Mouse (Mus musculus): ENCODE results near the gene Gaa.
A peak's percentile ranks its signal among the peaks of the same experiment; 100 is the strongest.
"Not testable (repeated sequence)": the region's sequence is repeated elsewhere in the genome, so short reads cannot be mapped to it uniquely, and the experiment has no call there.

Gene Gaa

GRCm38 (mm10) chr11:119267768-119268556 is at the start of gene Gaa:
Gaa (plus strand) TSS chr11:119267887.
- peak; percentile 97 for DNase-seq

DNA sequence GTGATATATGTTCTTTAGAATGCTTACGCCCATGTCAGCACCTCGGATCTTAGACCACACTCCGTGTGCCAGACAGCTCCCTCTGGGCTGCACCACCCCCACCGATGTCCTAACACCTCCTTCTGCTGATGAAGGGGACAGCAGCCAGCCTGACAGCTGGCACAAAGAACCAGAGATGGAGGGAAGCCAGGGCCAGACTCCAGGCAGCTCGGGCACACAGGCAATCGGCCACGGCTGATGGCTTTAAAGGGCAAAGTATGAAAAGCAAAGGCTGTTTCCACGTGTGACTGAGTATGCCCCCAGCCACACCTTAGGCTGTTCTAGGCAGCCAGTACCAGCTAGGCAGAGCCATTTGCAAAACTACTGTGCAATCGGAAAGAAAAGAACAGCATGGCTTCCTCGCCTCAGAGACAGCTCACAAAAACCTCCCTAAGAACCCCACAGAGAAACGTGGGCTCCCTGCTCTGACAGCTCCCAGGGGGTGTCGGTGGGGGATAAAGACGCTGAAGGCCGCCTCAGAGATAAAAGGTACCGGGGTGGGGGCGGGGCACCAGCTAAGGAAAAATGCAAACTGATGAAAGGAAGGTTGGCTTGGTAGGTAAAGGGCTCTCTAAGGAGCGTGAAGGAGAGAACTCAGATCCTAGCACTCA is 47.7 kb upstream of the Gaa start:
- DNase-seq = peak; percentile 92

GRCm38 (mm10) chr11:119221812-119222510 is 45.7 kb upstream of the Gaa start:
- no peak for DNase-seq

- DNase-seq = no peak
Observed at GRCm38 (mm10) chr11:119223124-119223890, 44.4 kb upstream of the Gaa start.

DNA sequence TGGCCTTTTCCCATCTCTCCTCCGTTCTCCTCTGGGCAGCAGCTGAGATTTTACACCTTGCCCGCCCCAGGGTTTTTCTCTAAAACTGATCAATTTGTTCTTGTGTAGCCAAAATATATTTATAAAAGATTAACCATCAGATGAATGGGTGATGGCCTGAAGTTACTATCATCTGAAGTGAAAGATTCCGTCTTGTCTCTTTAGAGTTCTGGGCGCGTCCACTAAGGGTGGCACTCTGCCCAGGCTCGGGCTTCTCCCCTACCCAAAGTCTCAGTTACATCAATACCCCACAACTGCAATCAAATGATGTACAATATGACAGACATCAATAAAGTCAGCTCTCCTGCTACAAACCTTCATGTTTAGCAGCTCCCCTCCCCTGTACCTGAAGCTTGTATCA is 42.8 kb upstream of the Gaa start:
- DNase-seq = no peak

GRCm38 (mm10) chr11:119225634-119226033 is 42.1 kb upstream of the Gaa start:
- DNase-seq = no peak

GRCm38 (mm10) chr11:119227591-119227990 is 40.1 kb upstream of the Gaa start:
- DNase-seq = no peak

DNA sequence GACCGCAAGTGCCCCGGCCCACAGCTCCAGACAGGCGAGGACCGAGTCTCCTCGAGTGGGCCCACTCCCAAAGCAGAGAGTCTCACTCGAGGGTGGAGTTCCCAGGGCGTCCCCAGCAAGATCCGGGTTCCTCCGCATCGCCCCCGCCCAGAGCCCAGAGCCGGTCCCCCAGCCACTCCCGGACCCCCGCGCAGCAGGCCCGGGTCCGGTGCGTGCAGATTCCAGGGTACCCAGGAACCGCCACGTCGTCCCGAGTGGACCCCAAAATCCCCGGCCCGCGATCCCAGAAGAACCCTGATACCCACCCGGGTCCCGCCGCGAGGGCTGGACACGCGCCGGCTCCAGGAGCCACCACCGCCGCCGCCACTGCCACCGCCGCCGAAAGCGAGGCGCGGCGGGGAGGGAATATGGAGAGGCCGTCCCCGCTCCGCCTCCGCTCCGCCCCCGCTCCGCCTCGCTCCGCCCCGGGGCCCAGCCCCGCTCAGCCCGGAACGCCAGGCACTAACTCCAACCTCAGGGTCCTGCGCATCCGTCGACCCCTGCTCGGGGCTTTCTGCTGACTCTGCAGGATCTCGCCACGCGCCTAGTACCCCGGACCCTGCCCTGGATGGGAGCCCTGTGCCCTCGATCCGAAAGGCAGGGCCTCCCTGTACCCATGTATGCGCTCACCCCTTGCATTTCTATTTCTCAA is 39.5 kb upstream of the Gaa start, which contains the start of the genes Tbc1d16 and Ccdc40:
Tbc1d16 (minus strand) TSS at position 409 of the 691 bp plus-strand sequence.
Ccdc40 (plus strand) TSS at position 482 of the 691 bp plus-strand sequence.
- DNase-seq = peak; percentile 64

DNA sequence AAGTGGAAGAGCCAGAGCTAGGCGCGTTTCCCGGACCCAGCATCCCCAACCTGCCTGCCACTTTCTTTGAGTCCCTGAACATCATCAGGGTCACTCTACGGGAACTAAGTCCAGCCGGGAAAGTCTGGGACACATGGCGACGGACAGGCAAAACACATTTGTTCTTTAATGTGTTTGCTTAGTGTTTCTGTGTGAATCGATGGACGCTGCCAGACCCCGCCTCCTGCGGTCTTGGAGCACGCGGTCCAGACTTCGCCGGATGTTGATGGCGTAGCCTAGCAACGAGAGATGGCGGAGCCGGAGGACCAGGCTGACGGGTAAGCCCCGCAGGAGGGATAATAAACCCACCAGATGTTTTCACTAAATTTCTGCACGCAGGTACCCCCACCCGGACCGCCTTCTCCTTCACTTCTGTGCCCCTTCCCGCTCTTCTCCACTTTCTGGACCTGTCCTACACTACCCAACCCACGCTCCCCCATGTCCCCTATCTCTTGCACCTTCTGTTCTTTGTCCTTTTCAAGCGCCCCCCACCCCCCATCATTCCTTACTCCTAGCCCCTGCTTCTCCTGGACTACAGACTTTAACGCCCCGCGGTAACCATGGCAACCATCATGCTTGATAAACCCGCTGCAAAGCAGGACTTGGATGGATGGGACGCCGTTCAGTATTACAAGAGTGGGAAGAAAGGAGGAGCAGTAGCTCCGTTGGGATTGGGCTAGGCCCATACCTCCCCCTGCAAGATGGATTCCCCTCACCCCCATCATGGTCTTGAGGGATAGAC is 38.7 kb upstream of the Gaa start:
- no peak for DNase-seq

DNA sequence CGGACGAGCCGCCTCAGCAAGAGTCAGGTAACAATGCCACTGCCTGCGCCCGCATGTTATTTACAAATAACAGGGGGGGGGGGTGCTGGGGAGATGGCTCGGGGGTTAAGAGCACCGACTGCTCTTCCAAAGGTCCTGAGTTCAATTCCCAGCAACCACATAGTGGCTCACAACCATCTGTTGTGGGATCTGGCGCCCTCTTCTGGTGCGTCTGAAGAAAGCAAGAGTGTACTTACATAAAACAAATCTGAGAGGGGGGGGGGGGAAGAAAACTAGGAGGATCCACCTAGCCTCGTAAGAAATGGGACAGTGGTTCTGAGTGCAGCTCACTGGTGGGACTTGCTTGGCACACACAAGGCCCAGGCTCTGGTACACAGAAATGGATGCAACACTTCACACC is 32.9 kb upstream of the Gaa start:
- no peak for DNase-seq

DNA sequence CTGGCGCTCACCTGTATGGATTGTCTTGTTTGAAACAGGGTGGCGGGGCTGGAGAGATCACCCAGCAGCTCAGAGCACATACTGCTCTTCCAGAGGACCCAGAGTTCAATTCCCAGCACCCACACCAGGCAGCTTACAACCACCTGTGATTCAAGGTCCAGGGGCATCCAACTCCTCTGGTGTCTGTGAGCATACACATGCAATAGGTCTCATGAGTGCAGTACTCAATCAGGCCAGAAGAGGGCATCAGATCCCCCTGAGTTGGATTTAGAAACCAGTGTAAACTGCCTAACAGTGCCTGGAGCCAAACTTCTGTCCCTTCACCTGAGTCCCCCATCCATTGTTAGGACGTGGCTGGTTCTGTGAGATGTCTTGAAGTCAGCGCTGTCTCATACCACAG is 32.1 kb upstream of the Gaa start:
- DNase-seq = no peak

- no peak for DNase-seq
Observed at GRCm38 (mm10) chr11:119236354-119236753, 31.3 kb upstream of the Gaa start.

DNA sequence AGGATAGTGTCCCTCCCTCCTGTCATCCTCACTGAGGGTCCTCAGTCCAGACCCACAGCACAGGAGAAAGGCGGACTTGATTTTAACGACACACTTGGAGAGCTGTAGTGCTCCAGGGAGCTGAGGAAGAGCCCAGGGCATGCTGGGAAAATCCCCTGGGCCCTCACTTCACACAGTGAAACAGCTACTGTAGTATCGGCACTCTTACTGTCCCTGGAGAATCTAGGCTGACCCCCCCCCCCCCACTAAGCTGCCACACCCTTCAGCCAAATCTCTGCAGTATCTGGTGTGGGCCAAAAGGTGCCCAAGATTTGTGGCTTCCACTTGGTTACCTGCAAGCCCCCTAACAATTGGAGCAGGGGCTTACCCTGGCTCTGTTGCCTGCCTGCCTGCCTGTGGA is 30.7 kb upstream of the Gaa start:
- DNase-seq = no peak

GRCm38 (mm10) chr11:119237568-119238304 is 30.0 kb upstream of the Gaa start:
- DNase-seq = no peak

DNA sequence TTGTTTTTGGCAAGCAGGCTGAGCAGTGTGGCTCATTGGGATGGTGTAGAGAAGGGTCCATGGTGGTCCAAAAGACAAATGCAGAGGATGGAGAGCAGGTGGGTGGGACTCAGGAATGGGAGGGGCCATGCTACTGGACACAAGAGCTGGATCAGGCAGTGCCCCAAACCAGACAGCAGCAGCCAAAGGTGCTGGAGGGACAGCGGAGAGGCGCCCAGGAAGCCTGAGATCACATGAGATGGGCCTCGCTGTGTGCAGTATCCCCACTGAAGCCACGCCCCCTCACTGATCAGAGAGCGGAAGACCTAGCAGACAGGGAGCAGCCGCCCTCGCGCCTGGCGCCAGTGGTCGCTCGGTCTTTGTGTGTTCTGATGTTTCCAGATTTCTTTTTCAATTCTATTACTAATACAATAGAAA is 29.4 kb upstream of the Gaa start:
- no peak for DNase-seq

- no peak for DNase-seq
Observed at GRCm38 (mm10) chr11:119239480-119239879, 28.2 kb upstream of the Gaa start.

DNA sequence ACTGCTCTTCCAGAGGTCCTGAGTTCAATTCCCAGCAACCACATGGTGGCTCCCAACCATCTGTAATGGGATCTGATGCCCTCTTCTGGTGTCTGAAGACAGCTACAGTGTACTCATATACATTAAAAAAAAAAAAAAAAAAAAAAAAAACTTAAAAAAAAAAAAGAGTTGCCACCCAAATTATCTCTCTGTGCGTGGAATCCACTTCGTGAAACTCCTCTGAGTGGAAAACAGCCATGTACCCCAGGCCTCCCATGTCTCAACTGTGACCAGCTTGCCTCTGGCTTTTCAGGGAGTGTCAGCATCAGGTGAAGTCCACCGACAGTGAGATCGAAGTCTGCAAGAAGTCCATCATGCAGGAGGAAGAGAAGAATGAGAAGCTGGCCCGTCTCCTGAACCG is 22.1 kb upstream of the Gaa start:
- DNase-seq = not testable (repeated sequence)

GRCm38 (mm10) chr11:119249011-119249410 is 18.7 kb upstream of the Gaa start:
- DNase-seq = peak; percentile 80

DNA sequence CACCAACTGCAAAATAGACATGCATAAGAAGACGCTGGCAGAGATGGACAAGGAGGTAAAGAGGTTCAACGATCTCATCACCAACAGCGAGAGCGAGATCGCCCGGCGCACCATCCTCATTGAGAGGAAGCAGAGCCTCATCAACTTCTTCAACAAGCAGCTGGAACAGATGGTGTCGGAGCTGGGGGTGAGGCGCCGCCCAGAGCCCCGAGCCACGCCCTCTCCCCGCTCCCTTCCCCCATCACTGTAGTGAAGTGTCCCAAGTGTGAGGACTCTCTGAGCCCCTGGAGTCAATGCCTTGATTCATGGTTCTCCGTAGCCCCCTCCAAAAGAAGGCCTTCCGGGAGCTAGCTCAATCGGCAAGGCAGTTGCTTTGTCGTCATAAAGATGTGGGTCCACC is 16.7 kb upstream of the Gaa start:
- no peak for DNase-seq

GRCm38 (mm10) chr11:119252854-119253541 is 14.7 kb upstream of the Gaa start:
- DNase-seq = peak; percentile 48
